Mouse (Mus musculus) brain, adult 2 months (tissue): ENCODE measurements at regions not wholly inside any gene's neighbourhood (a gene's known extent, or its start where the extent isn't known, plus 50 kb on each side); places are given as distances from the start of the nearest gene placed in this dataset.
A peak's percentile ranks its signal among the peaks of the same experiment; 100 is the strongest.
"Not testable (repeated sequence)": the region's sequence is repeated elsewhere in the genome, so short reads cannot be mapped to it uniquely, and the experiment has no call there.

Experiments
- DNase-seq: peaks from one replicate; pipeline ENCODE4 v3.0.0; 2011; ENCODE audit warnings: low read depth, low spot score

DNA sequence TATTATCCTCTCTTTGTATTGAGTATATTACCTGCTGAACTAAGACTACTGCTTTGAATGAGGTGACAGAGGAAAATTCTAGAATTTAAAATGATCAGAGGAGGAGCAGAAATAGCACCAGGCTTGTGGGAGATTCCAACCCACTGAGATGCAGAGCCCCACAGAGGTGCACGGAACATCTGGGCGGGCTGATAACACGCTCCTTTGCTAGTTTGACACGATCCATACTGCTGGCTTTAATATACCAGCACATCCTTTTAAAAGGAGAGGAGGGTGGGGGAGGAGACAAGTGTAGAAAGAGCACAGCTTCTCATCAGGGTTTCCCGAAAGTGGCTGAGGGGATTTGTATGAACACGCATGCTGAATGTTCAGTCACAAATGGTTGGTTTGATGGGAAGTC, 451.0 kb downstream of the Cbln4 start:
- DNase-seq, result no peak

DNA sequence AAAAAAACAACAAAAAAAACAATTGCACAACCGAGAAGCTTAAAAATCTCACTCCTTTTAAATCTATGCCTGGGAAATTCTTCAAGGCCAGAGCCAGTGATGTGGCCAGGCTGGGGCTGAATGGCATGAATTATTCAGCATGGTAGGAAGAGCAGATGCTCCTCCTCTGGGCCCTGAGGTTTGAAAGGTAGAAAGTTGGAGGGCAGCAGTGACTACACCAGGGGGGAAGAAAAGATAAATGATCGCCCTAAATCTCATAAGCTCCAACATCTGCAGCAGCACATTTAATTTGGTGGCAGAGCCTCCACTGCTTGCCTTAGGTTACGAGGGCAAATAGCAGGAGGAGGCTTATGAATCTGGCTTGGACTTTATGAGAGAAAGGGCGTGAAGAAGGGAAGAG, 455.1 kb downstream of the Cbln4 start:
- no peak for DNase-seq

- DNase-seq, result peak; percentile 47
Observed at GRCm38 (mm10) chr2:171587635-171588034, 455.6 kb downstream of the Cbln4 start.

GRCm38 (mm10) chr2:171586853-171587220, 456.4 kb downstream of the Cbln4 start:
- DNase-seq, result no peak

DNA sequence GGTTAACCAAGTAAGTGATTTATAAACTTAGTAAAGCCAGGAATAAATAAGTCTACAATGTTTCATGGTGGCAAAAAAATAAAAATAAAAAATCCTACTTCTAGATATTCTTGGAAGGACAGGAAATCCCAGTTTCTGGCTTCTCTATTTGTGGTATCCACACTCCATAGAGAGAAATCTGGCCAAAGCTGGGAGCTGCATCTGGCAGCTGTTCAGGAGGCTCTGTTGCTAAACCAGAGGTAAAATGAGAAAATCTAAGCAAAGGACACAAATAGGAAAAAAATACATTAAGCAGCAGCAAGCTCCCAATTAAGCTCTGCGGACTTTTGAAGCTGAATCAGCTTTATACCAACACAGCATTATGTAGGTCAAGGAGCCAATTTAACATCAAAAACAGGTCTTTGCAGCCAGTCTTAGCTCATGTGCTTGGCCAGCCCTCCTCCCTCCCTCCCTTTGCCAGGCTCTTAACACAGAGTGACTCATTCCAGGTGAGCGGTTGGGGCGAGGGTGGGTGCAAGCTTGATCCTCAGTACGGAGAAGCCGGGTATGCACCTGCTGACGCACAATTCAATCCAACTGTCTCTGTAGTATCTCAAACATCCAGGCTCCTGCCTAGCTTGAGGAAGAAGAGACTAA, 456.9 kb downstream of the Cbln4 start:
- DNase-seq, result peak; percentile 70

GRCm38 (mm10) chr2:171574360-171574759, 468.9 kb downstream of the Cbln4 start:
- no peak for DNase-seq

DNA sequence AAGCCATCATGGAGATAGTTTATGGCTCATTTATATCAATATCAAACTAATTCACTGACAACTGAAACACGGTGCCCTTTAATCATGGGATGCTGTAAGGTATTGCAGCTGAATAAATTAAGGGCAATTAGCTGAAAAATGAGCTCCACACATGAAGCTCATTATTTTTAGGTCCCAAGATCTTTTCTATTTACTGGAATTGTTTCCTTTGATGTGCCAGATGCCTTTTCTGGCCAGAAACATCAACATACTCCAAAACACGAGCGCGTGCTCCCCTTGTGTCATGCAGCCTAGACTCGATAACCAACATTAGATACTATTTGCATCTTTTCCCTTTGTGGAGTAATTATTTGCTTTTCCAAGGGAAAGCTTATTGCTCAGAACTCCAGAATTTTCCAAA, 480.6 kb downstream of the Cbln4 start:
- DNase-seq, result no peak

GRCm38 (mm10) chr2:171542768-171543167, 500.5 kb downstream of the Cbln4 start:
- not testable (repeated sequence) for DNase-seq

DNA sequence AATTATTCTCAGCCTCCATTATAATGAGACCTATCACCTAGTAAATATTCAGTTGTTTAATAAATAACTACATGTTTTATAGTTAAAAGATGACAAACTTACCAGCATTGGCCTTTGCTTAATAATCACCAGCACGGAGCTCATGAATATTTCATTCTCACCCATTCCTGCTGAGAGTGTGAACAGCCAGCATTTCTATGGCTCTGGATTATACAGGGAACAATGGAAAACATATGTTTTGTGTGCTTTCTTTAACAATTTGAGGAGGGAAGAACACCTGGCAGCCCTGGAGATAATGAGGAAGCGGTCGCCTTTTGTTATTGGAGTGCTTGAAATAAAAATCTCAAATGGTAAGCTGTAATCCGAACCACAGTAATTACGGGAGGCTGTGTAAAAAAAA, 528.4 kb downstream of the Cbln4 start:
- no peak for DNase-seq

GRCm38 (mm10) chr2:171496620-171497019, 546.6 kb downstream of the Cbln4 start:
- DNase-seq, result no peak

GRCm38 (mm10) chr2:171493741-171494140, 549.5 kb downstream of the Cbln4 start:
- peak; percentile 53 for DNase-seq

GRCm38 (mm10) chr2:171487284-171487683, 556.0 kb downstream of the Cbln4 start:
- peak; percentile 57 for DNase-seq

GRCm38 (mm10) chr2:171453241-171453640, 590.0 kb downstream of the Cbln4 start:
- DNase-seq, result peak; percentile 29

DNA sequence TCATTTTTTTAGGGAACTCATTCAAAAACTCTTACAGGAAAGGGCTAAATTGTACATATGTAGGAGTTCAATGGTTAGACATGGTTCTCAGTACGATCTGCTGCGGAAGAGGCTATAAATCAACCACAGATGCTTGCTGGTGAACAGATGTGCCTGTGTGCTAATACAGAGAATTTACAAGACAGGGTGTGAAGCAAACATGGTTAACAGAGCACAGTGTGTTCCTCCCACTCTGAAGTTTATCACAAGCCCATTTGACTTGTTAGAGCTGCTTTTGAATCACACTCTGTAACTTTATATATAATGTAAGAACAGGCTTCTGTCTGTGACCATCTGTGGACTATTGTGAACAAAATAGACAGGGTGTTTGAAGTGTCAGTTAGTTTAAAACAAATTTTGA, 637.2 kb downstream of the Cbln4 start:
- DNase-seq, result peak; percentile 55

GRCm38 (mm10) chr2:171388936-171389335, 654.3 kb downstream of the Cbln4 start:
- DNase-seq, result no peak

DNA sequence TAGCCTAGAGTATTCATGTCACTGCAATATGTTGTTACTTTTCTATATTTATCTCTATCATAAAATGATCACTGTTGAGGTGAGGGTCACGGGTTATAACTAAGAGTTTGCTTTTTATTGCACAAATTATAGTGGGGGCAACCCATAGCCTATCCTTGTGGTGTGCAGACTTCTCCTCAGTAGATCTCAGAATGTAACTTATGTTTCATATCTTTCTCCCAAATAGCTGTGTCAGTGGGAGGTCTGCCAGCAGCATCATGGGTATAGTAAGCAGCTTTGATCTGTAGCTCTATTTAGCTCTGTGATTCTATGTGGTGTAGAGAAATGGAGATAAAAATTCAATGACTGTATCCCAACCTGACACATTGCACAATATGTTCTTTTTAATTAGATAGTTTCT, 641.9 kb downstream of the Dok5 start:
- peak; percentile 50 for DNase-seq

DNA sequence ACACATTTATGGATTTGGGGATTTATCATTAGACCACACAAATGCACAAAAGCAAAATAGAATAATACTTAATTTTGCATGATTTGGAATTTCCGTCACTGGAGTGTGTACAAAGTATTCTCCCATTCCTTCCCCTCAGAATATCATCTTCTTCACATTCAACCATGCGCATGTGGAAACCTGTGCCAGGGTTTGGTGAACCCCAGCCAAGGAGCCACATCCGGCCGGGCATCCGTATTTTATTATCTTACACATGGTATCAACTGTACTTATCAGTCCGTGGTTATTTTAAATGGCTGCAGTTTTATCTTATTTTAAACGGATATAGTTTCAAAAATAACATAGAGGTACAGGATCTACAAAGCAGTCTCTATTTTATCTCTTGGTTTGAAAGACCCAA, 641.4 kb downstream of the Dok5 start:
- no peak for DNase-seq

DNA sequence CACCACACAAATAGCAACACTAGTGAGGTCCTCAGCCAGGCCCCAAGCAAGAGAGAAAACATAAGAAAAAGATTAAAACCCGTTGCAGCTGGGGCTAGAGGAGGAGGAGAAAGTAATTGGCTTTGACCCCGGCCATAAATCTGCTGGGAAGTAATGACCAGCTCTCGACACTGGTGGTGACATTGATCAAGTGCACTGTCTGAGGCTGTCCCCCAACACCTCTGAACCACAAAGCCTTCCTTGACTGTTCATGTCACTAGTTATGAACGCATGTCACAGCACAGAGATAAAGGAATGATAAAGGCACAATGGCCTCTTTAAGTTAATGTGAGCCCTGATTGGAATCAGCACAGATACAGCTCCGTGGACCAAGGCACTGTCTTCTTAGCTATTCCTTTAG, 640.1 kb downstream of the Dok5 start:
- DNase-seq, result no peak

DNA sequence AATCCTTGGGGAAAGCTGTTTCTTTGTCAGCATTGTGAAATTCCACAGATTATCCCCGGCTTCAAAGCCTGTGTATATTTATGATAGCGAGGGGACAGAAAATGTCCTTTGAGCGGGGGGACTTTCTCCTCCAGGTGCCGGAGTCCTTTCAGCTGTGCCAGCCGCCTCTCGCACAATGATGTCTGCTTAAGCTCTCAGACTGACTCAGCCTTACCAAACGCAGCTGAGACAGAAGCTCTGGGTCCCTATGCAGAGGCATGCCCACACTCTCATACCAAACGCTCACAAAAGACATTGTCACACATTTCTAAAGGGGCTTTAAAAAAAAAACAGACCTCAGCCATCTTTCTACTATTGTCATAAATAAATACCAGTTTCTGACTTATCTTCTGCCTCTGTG, 633.9 kb downstream of the Dok5 start:
- DNase-seq, result peak; percentile 12

DNA sequence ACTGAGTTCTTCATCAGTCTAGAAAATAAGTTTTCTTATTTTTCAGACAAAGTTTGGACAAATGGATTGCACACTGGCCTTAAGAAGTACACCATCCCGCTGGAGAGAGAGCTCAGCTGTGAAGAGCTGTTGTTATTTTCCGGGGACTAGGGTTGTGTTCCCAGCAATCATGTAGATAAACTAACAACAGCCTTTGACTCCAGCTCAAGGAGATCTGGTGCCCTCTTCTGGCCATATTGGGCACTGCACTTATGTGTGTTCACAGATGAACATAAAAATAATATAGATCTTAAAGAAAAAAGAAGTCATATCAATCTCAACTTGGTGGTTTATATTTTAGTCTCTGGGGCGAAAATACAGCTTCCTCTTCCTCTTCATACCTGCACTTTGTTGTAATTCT, 633.0 kb downstream of the Dok5 start:
- peak; percentile 6 for DNase-seq

DNA sequence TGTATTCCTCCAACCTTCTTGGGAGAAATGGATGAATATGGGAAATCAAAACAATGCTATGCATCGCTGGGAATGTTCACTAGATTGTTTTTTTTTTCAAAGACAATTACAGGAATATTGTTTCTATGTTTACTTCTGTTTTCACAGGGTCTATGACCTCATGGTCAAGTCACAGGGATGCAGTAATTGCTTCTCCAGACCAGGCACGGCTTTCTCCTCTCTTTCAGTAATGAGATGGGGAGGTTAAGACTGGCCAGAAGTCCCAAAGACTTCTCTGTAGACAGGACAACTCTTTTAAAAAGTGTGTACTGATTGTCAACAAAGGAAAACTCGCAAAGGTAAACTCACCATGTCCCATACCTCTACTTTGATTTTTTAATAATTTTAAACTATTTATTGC, 631.8 kb downstream of the Dok5 start:
- no peak for DNase-seq

DNA sequence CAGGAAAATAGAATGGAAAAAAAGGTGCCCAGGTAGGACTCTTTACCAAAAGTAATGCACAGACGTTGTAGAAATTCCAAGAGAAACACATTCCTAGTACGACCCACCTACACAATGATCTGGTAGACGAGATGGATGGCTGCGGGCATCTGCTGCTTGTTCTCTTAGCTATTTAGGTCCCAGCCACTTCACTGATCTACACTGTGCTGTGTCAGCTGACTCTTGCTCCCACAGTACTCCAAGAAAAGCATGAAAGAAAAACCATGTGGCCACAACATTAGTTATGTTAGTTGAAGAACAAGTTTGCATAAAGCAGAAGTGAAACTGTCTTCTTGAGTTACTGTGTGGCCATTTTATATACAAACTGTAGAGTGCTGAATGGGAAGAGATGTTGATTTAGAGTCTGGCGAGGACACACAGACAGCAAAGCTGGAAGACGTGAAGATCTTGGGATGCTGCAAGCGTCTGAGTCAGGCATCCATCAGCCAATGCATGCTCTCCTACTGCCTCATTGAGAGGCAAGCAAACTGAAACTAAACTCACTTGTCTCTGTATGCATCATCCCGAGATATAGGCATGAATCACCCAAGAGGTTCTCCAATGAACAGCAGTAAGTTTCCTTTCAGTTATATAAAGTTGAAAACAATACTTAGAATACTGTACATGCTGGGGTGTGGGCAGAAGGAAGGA, 626.6 kb downstream of the Dok5 start:
- DNase-seq, result peak; percentile 77

DNA sequence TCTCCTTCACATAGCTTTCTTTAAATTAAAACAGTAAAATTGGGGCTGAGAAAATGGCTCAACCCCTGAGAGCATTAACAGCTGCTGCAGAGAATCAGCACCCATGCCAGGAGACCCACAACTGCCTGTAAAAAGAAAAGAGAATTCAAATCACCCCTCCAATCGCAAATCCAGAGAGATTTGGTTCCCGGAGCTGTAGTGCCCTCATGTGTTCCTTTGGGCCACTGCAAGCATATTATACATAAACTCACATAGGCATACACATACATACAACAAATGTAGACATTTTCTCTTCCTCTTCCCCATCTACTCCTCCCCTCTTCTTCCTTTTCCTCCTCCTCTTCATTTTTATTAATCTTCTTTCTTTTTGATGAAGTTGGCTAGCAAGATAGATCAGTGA, 616.5 kb downstream of the Dok5 start:
- DNase-seq, result no peak
